In genomic region chr10:86727548-86727980, GRCm38 (mm10) we compare ENCODE assay signal across 8 mouse cellular contexts. TPM values are rescaled to one million over a fixed set of nuclear protein-coding genes. Genes with fewer than 3 reads are reported as not detected.
DNase-seq lines count a peak whose midpoint lies in the region; ATAC-seq and TF ChIP-seq lines count a peak whose summit lies in the region.

No protein-coding gene starts in this region.

- TF ChIP-seq CTCF in small intestine, adult 2 months (IDR thresholded peaks at IDR 0.05; ENCODE audit: extremely low read depth, insufficient read length, insufficient replicate concordance, low read depth, low read length), result no peak

- H3K4me3 ChIP-seq in hindbrain, embryonic 14.5 days (replicated peaks; ENCODE audit: low read length), result peak overlapping the region; percentile 16; the same call in 1 of the 2 replicates
- H3K4me3 ChIP-seq in limb, embryonic 10.5 days, result peak overlapping the region; percentile 43
- peak overlapping the region; percentile 55 for H3K4me3 ChIP-seq in small intestine, adult 2 months (ENCODE audit: low read depth, low read length)

- no peaks in the 10 kb centered on the region for H3K36me3 ChIP-seq in hindbrain, embryonic 14.5 days (replicated peaks; ENCODE audit: control insufficient read depth, insufficient read depth)
- no peaks in the 10 kb centered on the region for H3K36me3 ChIP-seq in limb, embryonic 10.5 days
- H3K36me3 ChIP-seq in small intestine, adult 2 months (ENCODE audit: control insufficient read depth, insufficient read depth, low read length), result no peaks in the 10 kb centered on the region

- peak overlapping the region; percentile 44 for H3K9ac ChIP-seq in hindbrain, embryonic 14.5 days

- TF ChIP-seq POLR2A in small intestine, adult 2 months (IDR thresholded peaks at IDR 0.05; ENCODE audit: low read depth, low read length), result no peak

- H3K4me2 ChIP-seq in hindbrain, embryonic 14.5 days (replicated peaks), result peak overlapping the region; percentile 53

- no peaks in the 10 kb centered on the region for H3K9me3 ChIP-seq in hindbrain, embryonic 14.5 days (ENCODE audit: control insufficient read depth, low read length)
- no peaks in the 10 kb centered on the region for H3K9me3 ChIP-seq in limb, embryonic 10.5 days (replicated peaks)

- 7% methylated on average over 12 of the region's 12 CpGs for WGBS in hindbrain, embryonic 14.5 days
- 6% methylated on average over 12 of the region's 12 CpGs for WGBS in limb, embryonic 10.5 days
- WGBS in small intestine, adult 2 months, result 9% methylated on average over 12 of the region's 12 CpGs

- no peaks in the 10 kb centered on the region for H3K27me3 ChIP-seq in hindbrain, embryonic 14.5 days (ENCODE audit: control insufficient read depth, insufficient read depth, low read length)
- H3K27me3 ChIP-seq in limb, embryonic 10.5 days (ENCODE audit: low read depth, poor library complexity, severe bottlenecking), result no peaks in the 10 kb centered on the region
- no peaks in the 10 kb centered on the region for H3K27me3 ChIP-seq in small intestine, adult 2 months (ENCODE audit: control insufficient read depth, insufficient read depth, low read length)

- peak overlapping the region; percentile 11; the same call in 1 of the 2 replicates for H3K27ac ChIP-seq in hindbrain, embryonic 14.5 days
- H3K27ac ChIP-seq in limb, embryonic 10.5 days, result peak overlapping the region; percentile 76
- H3K27ac ChIP-seq in small intestine, adult 2 months (ENCODE audit: insufficient read depth, low read depth, low read length), result peak overlapping the region; percentile 72; the same call in 1 of the 2 replicates

- peak; percentile 75 for ATAC-seq in hindbrain, embryonic 14.5 days (ENCODE audit: low FRiP score)

- H3K4me1 ChIP-seq in hindbrain, embryonic 14.5 days (replicated peaks; ENCODE audit: control insufficient read depth, insufficient read depth, low read length), result peaks cover 11% of the 10 kb centered on the region; the same call in 1 of the 2 replicates
- peaks cover 17% of the 10 kb centered on the region for H3K4me1 ChIP-seq in limb, embryonic 10.5 days
- H3K4me1 ChIP-seq in small intestine, adult 2 months (ENCODE audit: control insufficient read depth, insufficient read depth, insufficient read length, low read length), result peaks cover 3% of the 10 kb centered on the region

- peak; percentile 48 to 50 for DNase-seq in B cell, adult 2 months
- peak; percentile 14 to 45 for DNase-seq in adrenal gland, postnatal 36 days
- DNase-seq in frontal cortex, postnatal 14 days (ENCODE audit: low spot score in 2 of 2), result peak; percentile 15 to 28
- peak; percentile 39 for DNase-seq in hindbrain, embryonic 14.5 days (ENCODE audit: low spot score)
- peak; percentile 62 for DNase-seq in limb, embryonic 10.5 days (ENCODE audit: low spot score)
- DNase-seq in mesoderm, embryonic 11.5 days (ENCODE audit: low read depth, low spot score), result peak; percentile 50
- no peak for DNase-seq in cerebellum, adult 11-12 months

RNA-seq across cellular contexts. Expression of gene Ttc41, which starts 22.0 kb away (rescaled TPM):
- 1 to 10 TPM; 1.7 to 2.1 TPM for total RNA-seq in adrenal gland, postnatal 36 days (2021)
- polyA plus RNA-seq in hindbrain, embryonic 14.5 days (2014; fragmentation: Nextera tagmentation; extraction: Ambion mirVana), result 0.82 and 2.5 TPM in 2 replicates
- 1.9 and 2.7 TPM in 2 replicates for polyA plus RNA-seq in limb, embryonic 10.5 days (2016; fragmentation: Nextera tagmentation; extraction: Ambion mirVana)
- 0.32 and 0.47 TPM in 2 replicates for polyA plus RNA-seq in small intestine, adult 2 months (2012; rRNA removed)

RNA-seq across cellular contexts. Expression of gene Hsp90b1, which starts 22.3 kb away (rescaled TPM):
- 100 to 1,000 TPM; 685 to 750 TPM for total RNA-seq in adrenal gland, postnatal 36 days (2021)
- polyA plus RNA-seq in hindbrain, embryonic 14.5 days (2014; fragmentation: Nextera tagmentation; extraction: Ambion mirVana), result 252 and 279 TPM in 2 replicates
- polyA plus RNA-seq in limb, embryonic 10.5 days (2016; fragmentation: Nextera tagmentation; extraction: Ambion mirVana), result 590 and 620 TPM in 2 replicates
- polyA plus RNA-seq in small intestine, adult 2 months (2012; rRNA removed), result 9.1 and 15.1 TPM in 2 replicates

RNA-seq across cellular contexts. Expression of gene Gm49358, which starts 36.2 kb away (rescaled TPM):
- total RNA-seq in adrenal gland, postnatal 36 days (2021), result 10 to 100 TPM; 10.7 to 17.5 TPM
- 0.80 TPM in 1 of 2 replicates, not detected in the other for polyA plus RNA-seq in hindbrain, embryonic 14.5 days (2014; fragmentation: Nextera tagmentation; extraction: Ambion mirVana)
- polyA plus RNA-seq in limb, embryonic 10.5 days (2016; fragmentation: Nextera tagmentation; extraction: Ambion mirVana), result not detected in 2 replicates
- not detected in 2 replicates for polyA plus RNA-seq in small intestine, adult 2 months (2012; rRNA removed)

RNA-seq across cellular contexts. Expression of gene Nt5dc3, which starts 51.2 kb away (rescaled TPM):
- 10 to 100 TPM; 35.7 to 60.4 TPM for total RNA-seq in adrenal gland, postnatal 36 days (2021)
- polyA plus RNA-seq in hindbrain, embryonic 14.5 days (2014; fragmentation: Nextera tagmentation; extraction: Ambion mirVana), result 17.3 and 19.3 TPM in 2 replicates
- 0.53 and 0.55 TPM in 2 replicates for polyA plus RNA-seq in limb, embryonic 10.5 days (2016; fragmentation: Nextera tagmentation; extraction: Ambion mirVana)
- polyA plus RNA-seq in small intestine, adult 2 months (2012; rRNA removed), result 1.8 and 2.3 TPM in 2 replicates

Comparison
In these comparisons a context has a peak if more than half of its experiments do, and no peak if none do; other contexts are left out.
1. H3K27ac ChIP-seq: peak in every context shown above with its lines; median percentile 76 in limb, embryonic 10.5 days; 72 in small intestine, adult 2 months; 11 in hindbrain, embryonic 14.5 days.
2. RNA of gene Hsp90b1, which starts 22.3 kb away (polyA plus RNA-seq): 590 to 620 TPM in limb, embryonic 10.5 days and 252 to 279 TPM in hindbrain, embryonic 14.5 days; 9.1 to 15.1 TPM in small intestine, adult 2 months; every median in the first group is over 10 times any median in the second.
3. Peak in every context shown above with its lines, with median percentiles within 50 percentile points of each other: H3K4me3 ChIP-seq.